Mouse (Mus musculus) adrenal gland, postnatal 4 days (tissue): ENCODE results near the gene Cap2. TPM values are rescaled to one million over a fixed set of nuclear protein-coding genes. Genes with fewer than 3 reads are reported as not detected.

Experiments
- DNase-seq, 2 experiments: peaks; one replicate each; pipeline ENCODE4 v3.0.0; 2021 to 2022; ENCODE audit warnings: low spot score in 2 of 2, mixed read lengths in 2 of 2
- total RNA-seq, 2 experiments: library from RNA; stranded (reverse); gene quantifications; 2 replicates each; pipeline ENCODE4 v1.2.3; 2021

The Cap2 gene
- total RNA-seq, 2 experiments from 2014 or later, result 3.5 to 10.8 TPM

DNA sequence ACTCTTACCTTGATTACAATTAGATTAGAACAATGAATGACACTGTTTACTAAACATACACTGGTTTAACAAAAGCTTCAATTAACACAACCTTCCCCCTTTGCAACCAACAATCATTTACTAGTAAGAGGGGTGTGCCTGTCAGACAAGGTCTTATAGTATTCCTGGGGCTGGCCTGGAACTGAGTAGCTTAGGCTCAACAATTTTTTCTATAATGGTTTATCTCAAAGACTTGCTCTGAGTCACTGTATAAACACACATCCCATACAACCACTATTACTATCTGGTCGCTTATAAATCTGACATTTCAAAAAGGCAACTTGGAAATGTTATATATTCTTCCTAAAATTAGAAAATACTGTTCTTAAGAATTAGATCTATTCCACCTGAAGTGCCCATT lies 181.7 kb downstream of the Cap2 start:
- no peak for DNase-seq

- no peak for DNase-seq
Measured at GRCm38 (mm10) chr13:46690559-46691241, 189.1 kb downstream of the Cap2 start.

GRCm38 (mm10) chr13:46695296-46695908 lies 193.8 kb downstream of the Cap2 start:
- DNase-seq, result no peak

- DNase-seq, result no peak
Measured at GRCm38 (mm10) chr13:46695932-46696331, 194.3 kb downstream of the Cap2 start.

GRCm38 (mm10) chr13:46696788-46697187 lies 195.1 kb downstream of the Cap2 start:
- DNase-seq, result no peak

DNA sequence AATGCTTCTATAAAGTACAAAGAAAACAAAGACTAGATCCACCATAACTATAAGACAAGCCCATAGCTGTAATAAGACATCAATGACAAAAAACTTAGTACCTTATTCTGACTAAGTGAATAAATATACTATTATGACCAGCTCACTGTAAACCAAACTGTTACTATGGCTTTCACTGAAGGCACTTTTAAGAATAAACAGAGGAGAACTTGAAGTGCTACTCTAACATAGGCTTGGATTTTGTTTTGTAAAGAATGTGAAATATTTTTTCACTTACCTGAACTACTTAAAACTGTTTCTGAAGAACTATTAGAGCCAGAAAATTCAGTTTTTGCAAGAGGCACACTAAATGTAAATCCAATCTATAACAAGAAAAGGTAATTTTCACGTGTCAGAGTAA lies 197.7 kb downstream of the Cap2 start:
- DNase-seq, result no peak

Other genes with a start within 250 kb of the Cap2 start
- under 1 TPM in 1 of 2 experiments, not detected in 1; 0.22 TPM for gene Stmnd1, start 228.1 kb upstream of the Cap2 start, total RNA-seq
- 10 to 100 TPM in 1 of 2 experiments, 1 to 10 TPM in 1; 5.1 to 15.0 TPM for gene Rbm24, start 83.4 kb upstream of the Cap2 start, total RNA-seq
- gene Fam8a1, start 167.7 kb downstream of the Cap2 start, total RNA-seq, result 10 to 100 TPM; 48.1 to 48.9 TPM
- gene Nup153, start 226.1 kb downstream of the Cap2 start, total RNA-seq, result 10 to 100 TPM; 73.6 to 85.3 TPM